Mouse (Mus musculus) myocyte (in vitro differentiated cells): ENCODE measurements around the gene Clps.

ENCODE experiments used
- CEBPB ChIP-seq: IDR thresholded peaks from 2 replicates; pipeline ENCODE4 v1.6.1; 2011; ENCODE audit warnings: mild to moderate bottlenecking, moderate library complexity; ENCODE audit not compliant: poor library complexity, insufficient read depth, severe bottlenecking
- E2F4 ChIP-seq: IDR thresholded peaks from one replicate; pipeline ENCODE4 v1.6.1; 2011; ENCODE audit warnings: mild to moderate bottlenecking, control low read depth, moderate library complexity; ENCODE audit not compliant: insufficient read depth
- MAX ChIP-seq: IDR thresholded peaks from one replicate; pipeline ENCODE4 v1.6.1; 2011; ENCODE audit warnings: low read depth, mild to moderate bottlenecking, control low read depth
- MYOD1 ChIP-seq, 3 experiments: IDR thresholded peaks; one replicate each; pipeline ENCODE4 v1.6.1; 2011; ENCODE audit warnings: control low read depth in 2 of 3, low read depth in 2 of 3, mild to moderate bottlenecking in 2 of 3, moderate library complexity in 1 of 3; ENCODE audit not compliant: insufficient read length in 2 of 3, control insufficient read depth in 1 of 3
- MYOG ChIP-seq, 3 experiments: IDR thresholded peaks; one replicate each; pipeline ENCODE4 v1.6.1; 2011; ENCODE audit warnings: control low read depth in 2 of 3, low read depth in 2 of 3, mild to moderate bottlenecking in 2 of 3; ENCODE audit not compliant: insufficient read length in 2 of 3, control insufficient read depth in 1 of 3, insufficient read depth in 1 of 3
- POLR2A ChIP-seq: IDR thresholded peaks from one replicate; pipeline ENCODE4 v1.6.1; 2011; ENCODE audit warnings: low read depth, mild to moderate bottlenecking, control low read depth, moderate library complexity; ENCODE audit not compliant: insufficient read length
- POLR2AphosphoS2 ChIP-seq: IDR thresholded peaks from one replicate; pipeline ENCODE4 v1.6.1; 2011; ENCODE audit warnings: low read depth, control low read depth; ENCODE audit not compliant: insufficient read length
- REST ChIP-seq: IDR thresholded peaks from one replicate; pipeline ENCODE4 v1.6.1; 2011; ENCODE audit warnings: mild to moderate bottlenecking, control low read depth, moderate library complexity; ENCODE audit not compliant: insufficient read depth, insufficient read length
- TCF12 ChIP-seq: IDR thresholded peaks from one replicate; pipeline ENCODE4 v1.6.1; 2011; ENCODE audit warnings: mild to moderate bottlenecking, control low read depth; ENCODE audit not compliant: poor library complexity, insufficient read depth, severe bottlenecking
- USF1 ChIP-seq: IDR thresholded peaks from one replicate; pipeline ENCODE4 v1.6.1; 2011; ENCODE audit warnings: low read depth, mild to moderate bottlenecking, control low read depth, moderate library complexity

DNA sequence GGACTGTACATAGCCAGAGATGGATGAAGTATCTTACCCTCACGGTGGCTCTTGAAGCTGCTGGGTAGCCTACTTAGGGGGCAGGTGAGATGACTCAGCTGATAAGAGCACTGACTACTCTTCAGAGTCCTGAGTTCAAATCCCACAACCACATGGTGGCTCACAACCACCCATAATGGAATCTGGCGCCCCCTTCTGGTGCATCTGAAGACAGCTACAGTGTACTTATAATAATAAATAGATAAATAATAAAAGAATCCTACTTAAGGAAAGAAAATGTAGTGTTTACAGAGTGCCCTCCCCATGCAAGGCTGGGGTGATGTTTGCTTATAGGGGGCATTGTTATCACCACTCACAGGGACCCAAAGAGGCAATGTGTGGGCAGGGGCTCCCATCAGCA, 20.5 kb upstream of the Clps start:
- TF ChIP-seq MYOD1 (IDR thresholded peaks at IDR 0.05; ENCODE audit: control insufficient read depth in 1 of 3, insufficient read length in 2 of 3, low read depth in 2 of 3) = no peak
- TF ChIP-seq POLR2AphosphoS2 = no peak
- TF ChIP-seq POLR2A = no peak
- TF ChIP-seq REST = no peak
- TF ChIP-seq CEBPB = no peak
- no peak for TF ChIP-seq MAX
- no peak for TF ChIP-seq TCF12
- no peak for TF ChIP-seq USF1
- no peak for TF ChIP-seq MYOG (IDR thresholded peaks at IDR 0.05; ENCODE audit: control insufficient read depth in 1 of 3, insufficient read depth in 1 of 3, insufficient read length in 2 of 3, low read depth in 2 of 3)
- no peak for TF ChIP-seq E2F4
